Mouse (Mus musculus): ENCODE data around the gene Tex21.

DNA sequence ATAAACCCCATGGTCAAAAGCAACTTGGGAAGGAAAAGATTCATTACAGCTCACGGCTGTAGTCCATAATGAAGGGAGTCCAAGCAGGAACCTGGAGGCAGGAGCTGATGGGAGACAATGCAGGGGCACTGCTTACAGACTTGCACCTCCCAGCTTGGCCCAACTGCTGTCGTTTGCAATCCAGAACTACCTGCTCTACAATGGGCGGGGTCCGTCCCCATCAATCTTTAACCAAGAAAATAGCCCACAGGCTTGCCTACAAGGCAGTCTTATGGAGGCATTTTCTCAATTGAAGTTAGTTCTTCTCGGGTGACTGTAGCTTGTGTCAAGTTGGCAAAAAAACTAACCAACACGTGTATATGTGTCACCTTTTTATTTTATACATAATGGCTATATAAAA, 66.1 kb downstream of the Tex21 start:
- no peak for TF ChIP-seq POLR2A (IDR thresholded peaks at IDR 0.05; ENCODE audit: low read depth, low read length)
- TF ChIP-seq CTCF (IDR thresholded peaks at IDR 0.05; ENCODE audit: extremely low read depth, insufficient read length, insufficient replicate concordance, low read depth, low read length), result no peak
